Mouse (Mus musculus) hindbrain, embryonic 13.5 days (tissue): ENCODE measurements around the gene 1110051M20Rik. TPM values are rescaled to one million over a fixed set of nuclear protein-coding genes. Genes with fewer than 3 reads are reported as not detected.
"Not testable (repeated sequence)": the region's sequence is repeated elsewhere in the genome, so short reads cannot be mapped to it uniquely, and the experiment has no call there.

Experiments
- ATAC-seq: fragments of 200-750 bp; cut with Nextera tagmentation; 2 replicates; pipeline ENCODE4 v1.8.0; 2017; ENCODE audit warnings: moderate TSS enrichment; ENCODE audit not compliant: low FRiP score
- H3K27ac ChIP-seq: fragments of 300-500 bp; sonication (generic); 2 replicates; pipeline ENCODE4 v1.5.1; 2015; ENCODE audit warnings: inconsistent platforms, mild to moderate bottlenecking, moderate library complexity
- H3K27me3 ChIP-seq: fragments of 300-500 bp; sonication (generic); 2 replicates; pipeline ENCODE4 v1.6.1; 2015; ENCODE audit warnings: mild to moderate bottlenecking, inconsistent platforms
- H3K36me3 ChIP-seq: fragments of 300-500 bp; sonication (generic); 2 replicates; pipeline ENCODE4 v1.6.1; 2015; ENCODE audit warnings: mild to moderate bottlenecking, inconsistent platforms
- H3K4me1 ChIP-seq: fragments of 300-500 bp; sonication (generic); replicated peaks from 2 replicates; pipeline ENCODE4 v1.6.1; 2015; ENCODE audit warnings: inconsistent platforms
- H3K4me2 ChIP-seq: fragments of 300-500 bp; sonication (generic); 2 replicates; pipeline ENCODE4 v1.6.1; 2015; ENCODE audit warnings: inconsistent platforms, mild to moderate bottlenecking, moderate library complexity
- H3K4me3 ChIP-seq: fragments of 300-500 bp; sonication (generic); 2 replicates; pipeline ENCODE4 v1.5.1; 2015; ENCODE audit warnings: mild to moderate bottlenecking, inconsistent platforms
- H3K9ac ChIP-seq: fragments of 300-500 bp; sonication (generic); 2 replicates; pipeline ENCODE4 v1.6.1; 2015; ENCODE audit warnings: mild to moderate bottlenecking, inconsistent platforms
- H3K9me3 ChIP-seq: fragments of 300-500 bp; sonication (generic); 2 replicates; pipeline ENCODE4 v1.6.1; 2016; ENCODE audit warnings: inconsistent platforms
- WGBS: fragments of 180-500 bp; shearing (Covaris S2); methylation state at CpG from one replicate; pipeline ENCODE4 v1.1.7; 2015; 5-methylcytosine and 5-hydroxymethylcytosine counted together
- microRNA-seq: library from miRNA; unstranded; fragments of <30 nt; microRNA quantifications from one replicate; pipeline ENCODE4, GENCODE M21; 2016
- polyA plus RNA-seq: library from polyadenylated mRNA; unstranded; fragments of >200 nt; fragmentation: Nextera tagmentation; extraction: Ambion mirVana; gene quantifications from 2 replicates; pipeline ENCODE4 v1.2.1, GENCODE M21; 2015

1110051M20Rik gene
- polyA plus RNA-seq, 1 experiment from 2014 or later: 147 TPM

- Histone ChIP-seq H3K27ac (no peak overlapping the region), H3K4me3 (no peak overlapping the region), H3K9ac (no peak overlapping the region), H3K9me3 (no peaks in the 10 kb centered on the region), H3K4me2 (no peak overlapping the region), H3K4me1 (peaks cover 9% of the 10 kb centered on the region; the same call in 1 of the 2 replicates), H3K27me3 (no peaks in the 10 kb centered on the region), H3K36me3 (no peaks in the 10 kb centered on the region)
- 67% methylated on average over 5 of the region's 5 CpGs for WGBS
- ATAC-seq: no peak
Observed at GRCm38 (mm10) chr2:91242547-91242946, 202.0 kb downstream of the 1110051M20Rik start.

GRCm38 (mm10) chr2:91237511-91238080 lies 206.9 kb downstream of the 1110051M20Rik start:
- not testable (repeated sequence) for H3K27me3 ChIP-seq, H3K4me1 ChIP-seq, H3K36me3 ChIP-seq, H3K9me3 ChIP-seq
- Histone ChIP-seq H3K4me3 (peak overlapping the region; percentile 61), H3K4me2 (peak overlapping the region; percentile 83), H3K9ac (peak overlapping the region; percentile 79), H3K27ac (peak overlapping the region; percentile 91)
- ATAC-seq: peak; percentile 69
- WGBS: 17% methylated on average over 4 of the region's 4 CpGs

- H3K4me1 ChIP-seq: peaks cover 9% of the 10 kb centered on the region; the same call in 1 of the 2 replicates
- H3K4me3 ChIP-seq: peak within 1 kb of the TSS; percentile 61
- peaks cover 9% of the 10 kb centered on the region; the same call in 1 of the 2 replicates for H3K36me3 ChIP-seq
- ATAC-seq: peak; percentile 98
- peak within 1 kb of the TSS; percentile 79 for H3K9ac ChIP-seq
- peak within 1 kb of the TSS; percentile 83 for H3K4me2 ChIP-seq
- no peaks in the 10 kb centered on the region for H3K27me3 ChIP-seq
- H3K27ac ChIP-seq: peak within 1 kb of the TSS; percentile 91
- no peaks in the 10 kb centered on the region for H3K9me3 ChIP-seq
- WGBS: under 1% methylated on average over 48 of the region's 48 CpGs
Observed at GRCm38 (mm10) chr2:91236601-91237510, 207.6 kb downstream of the 1110051M20Rik start, which contains the start of gene Ddb2. Ddb2 (minus strand) TSS chr2:91236982.

GRCm38 (mm10) chr2:91229735-91230134 lies 214.8 kb downstream of the 1110051M20Rik start:
- Histone ChIP-seq H3K36me3 (peaks cover 9% of the 10 kb centered on the region; the same call in 1 of the 2 replicates), H3K27me3 (no peaks in the 10 kb centered on the region), H3K4me3 (no peak overlapping the region), H3K27ac (no peak overlapping the region), H3K9me3 (no peaks in the 10 kb centered on the region), H3K9ac (no peak overlapping the region), H3K4me1 (no peaks in the 10 kb centered on the region), H3K4me2 (no peak overlapping the region)
- 81% methylated on average over 2 of the region's 2 CpGs for WGBS
- no peak for ATAC-seq

Small RNA genes within 50 kb of the gene (microRNA-seq; reads per million reads assigned to microRNA genes)
- gene Gm22071: not detected

Other genes starting within 250 kb of the 1110051M20Rik start
- 1.7 and 1.8 TPM in 2 replicates for gene Nr1h3, start 241.9 kb downstream of the 1110051M20Rik start, polyA plus RNA-seq
- gene Acp2, start 241.8 kb downstream of the 1110051M20Rik start, polyA plus RNA-seq: 38.0 and 41.3 TPM in 2 replicates
- 14.1 and 15.2 TPM in 2 replicates for gene Ddb2, start 207.7 kb downstream of the 1110051M20Rik start, polyA plus RNA-seq
- 12.8 and 14.5 TPM in 2 replicates for gene Pacsin3, start 188.8 kb downstream of the 1110051M20Rik start, polyA plus RNA-seq
- gene Arfgap2, start 179.7 kb downstream of the 1110051M20Rik start, polyA plus RNA-seq: 69.4 and 70.4 TPM in 2 replicates
- 4.3 and 5.0 TPM in 2 replicates for gene Lrp4, start 12.8 kb upstream of the 1110051M20Rik start, polyA plus RNA-seq
- gene Ckap5, start 82.1 kb upstream of the 1110051M20Rik start, polyA plus RNA-seq: 132 and 140 TPM in 2 replicates
- gene F2, start 191.7 kb upstream of the 1110051M20Rik start, polyA plus RNA-seq: 0.09 TPM in 1 of 2 replicates, not detected in the other
- gene Zfp408, start 205.1 kb upstream of the 1110051M20Rik start, polyA plus RNA-seq: 12.1 and 15.7 TPM in 2 replicates
- 88.6 and 89.0 TPM in 2 replicates for gene Arhgap1, start 205.2 kb upstream of the 1110051M20Rik start, polyA plus RNA-seq